Comparison of ENCODE assay signal across 7 mouse cellular contexts in genomic region chr11:103325172-103325571, GRCm38 (mm10). TPM values are rescaled to one million over a fixed set of nuclear protein-coding genes. Genes with fewer than 3 reads are reported as not detected.
DNase-seq lines count a peak whose midpoint lies in the region; ATAC-seq and TF ChIP-seq lines count a peak whose summit lies in the region.

No protein-coding gene starts in this region.

- no peaks in the 10 kb centered on the region for H3K79me2 ChIP-seq in CH12.LX (replicated peaks; ENCODE audit: control insufficient read depth, extremely low read depth, insufficient read depth, poor library complexity, severe bottlenecking)

- no peak for ATAC-seq in kidney, postnatal 0 days (replicated peaks; ENCODE audit: low FRiP score, low read depth)
- peak; percentile 40; the same call in 1 of the 2 replicates for ATAC-seq in lung, embryonic 15.5 days (ENCODE audit: borderline replicate concordance, extremely low read depth, low FRiP score, low TSS enrichment)

- peak; percentile 79 to 98 for TF ChIP-seq CTCF in CH12.LX (conservative IDR thresholded peaks at IDR 0.05 in 1 of 2, IDR thresholded peaks at IDR 0.05 in 1 of 2; ENCODE audit: low read depth in 2 of 2, low read length in 2 of 2)
- peak; percentile 84 for TF ChIP-seq CTCF in cortical plate, adult 2 months (IDR thresholded peaks at IDR 0.05; ENCODE audit: extremely low read depth, insufficient read depth, low read length)
- peak; percentile 89 for TF ChIP-seq CTCF in kidney, postnatal 0 days (IDR thresholded peaks at IDR 0.05; ENCODE audit: low read depth)

- H3K4me2 ChIP-seq in CH12.LX (ENCODE audit: insufficient read depth, low read depth, poor library complexity, severe bottlenecking): no peak overlapping the region
- H3K4me2 ChIP-seq in kidney, postnatal 0 days (ENCODE audit: low read length): no peak overlapping the region
- no peak overlapping the region for H3K4me2 ChIP-seq in lung, embryonic 15.5 days

- in situ Hi-C loops in CH12.LX (cut with MboI; ENCODE audit: low pct_ligation_motif_present, low pct_unique_long_range_greater_than_20kb, low sequenced_read_pairs): loop anchor here (5.0 kb wide), 1 partner anchor 223 kb away; the partner anchor contains the start of genes Acbd4 and Plcd3

- TF ChIP-seq RAD21 in CH12.LX (IDR thresholded peaks at IDR 0.05; ENCODE audit: low read depth, low read length): peak; percentile 96

- dilution Hi-C loops in CH12.LX (cut with MboI; ENCODE audit: extremely low pct_ligation_motif_present, extremely low pct_unique_long_range_greater_than_20kb, low sequenced_read_pairs): no loop called here

- H3K9me3 ChIP-seq in CH12.LX (replicated peaks; ENCODE audit: low read length): no peaks in the 10 kb centered on the region
- no peaks in the 10 kb centered on the region for H3K9me3 ChIP-seq in kidney, postnatal 0 days (replicated peaks; ENCODE audit: low read length)
- H3K9me3 ChIP-seq in lung, embryonic 15.5 days: no peaks in the 10 kb centered on the region

- intact Hi-C loops in gastrocnemius, postnatal 36 days (cut with DNase I): loop anchor here (5.0 to 10.0 kb wide), 2 partner anchors 138 to 220 kb away; partner anchors contain the start of genes Acbd4 and Plcd3

- no peak overlapping the region for H3K27ac ChIP-seq in CH12.LX (ENCODE audit: insufficient read depth, low read depth)
- H3K27ac ChIP-seq in cortical plate, adult 2 months (ENCODE audit: insufficient read depth, low read length): no peak overlapping the region
- H3K27ac ChIP-seq in kidney, postnatal 0 days: no peak overlapping the region
- no peak overlapping the region for H3K27ac ChIP-seq in lung, embryonic 15.5 days

- peak; percentile 86 for DNase-seq in CH12.LX (ENCODE audit: extremely low read depth)
- DNase-seq in T-cell, adult 2 months (ENCODE audit: low spot score): peak; percentile 42
- peak; percentile 69 to 70 for DNase-seq in gastrocnemius, postnatal 36 days
- DNase-seq in kidney, postnatal 0 days (ENCODE audit: low spot score): peak; percentile 89
- peak; percentile 68 to 82 for DNase-seq in right cerebral cortex, postnatal 10 days (ENCODE audit: low spot score in 2 of 2)

- no peak overlapping the region for H3K9ac ChIP-seq in CH12.LX (ENCODE audit: insufficient read depth, low read depth)
- no peak overlapping the region for H3K9ac ChIP-seq in kidney, postnatal 0 days (ENCODE audit: low read depth, low read length)
- no peak overlapping the region for H3K9ac ChIP-seq in lung, embryonic 15.5 days

- peaks cover 4 to 18% of the 10 kb centered on the region in 2 experiments for H3K4me1 ChIP-seq in CH12.LX (ENCODE audit: control insufficient read depth in 1 of 2, insufficient read depth in 2 of 2)
- no peaks in the 10 kb centered on the region for H3K4me1 ChIP-seq in cortical plate, adult 2 months (ENCODE audit: control insufficient read depth, insufficient read depth, low read length)
- H3K4me1 ChIP-seq in kidney, postnatal 0 days (replicated peaks; ENCODE audit: insufficient read depth, low read length): no peaks in the 10 kb centered on the region
- peaks cover 10% of the 10 kb centered on the region; the same call in 1 of the 2 replicates for H3K4me1 ChIP-seq in lung, embryonic 15.5 days

- no peak for TF ChIP-seq EP300 in CH12.LX (IDR thresholded peaks at IDR 0.05; ENCODE audit: low read length)

- peaks cover 0 to 11% of the 10 kb centered on the region in 2 experiments for H3K36me3 ChIP-seq in CH12.LX (replicated peaks in 1 of 2; ENCODE audit: control insufficient read depth in 1 of 2, insufficient read depth in 1 of 2, low read length in 1 of 2)
- no peaks in the 10 kb centered on the region for H3K36me3 ChIP-seq in kidney, postnatal 0 days (ENCODE audit: insufficient read depth, low read length)
- H3K36me3 ChIP-seq in lung, embryonic 15.5 days: no peaks in the 10 kb centered on the region

- H3K4me3 ChIP-seq in CH12.LX (replicated peaks in 1 of 3; ENCODE audit: low read depth in 2 of 3, low read length in 2 of 3, poor library complexity in 1 of 3): no peak overlapping the region
- no peak overlapping the region for H3K4me3 ChIP-seq in cortical plate, adult 2 months (ENCODE audit: insufficient read depth, low read length)
- H3K4me3 ChIP-seq in kidney, postnatal 0 days (replicated peaks; ENCODE audit: low read depth, low read length): no peak overlapping the region
- no peak overlapping the region for H3K4me3 ChIP-seq in lung, embryonic 15.5 days

- no peak for TF ChIP-seq POLR2A in CH12.LX (IDR thresholded peaks at IDR 0.05; ENCODE audit: low read depth, low read length)
- no peak for TF ChIP-seq POLR2A in cortical plate, adult 2 months (IDR thresholded peaks at IDR 0.05; ENCODE audit: extremely low read depth, insufficient read depth, low read length)

- WGBS in kidney, postnatal 0 days: 9% methylated on average over 8 of the region's 8 CpGs
- whole genome bisulfite sequencing in lung, embryonic 15.5 days: 6% methylated on average over 8 of the region's 8 CpGs

- no peaks in the 10 kb centered on the region for H3K27me3 ChIP-seq in CH12.LX (replicated peaks)
- H3K27me3 ChIP-seq in kidney, postnatal 0 days (ENCODE audit: insufficient read depth, low read length): no peaks in the 10 kb centered on the region
- H3K27me3 ChIP-seq in lung, embryonic 15.5 days: peaks cover 6% of the 10 kb centered on the region; the same call in 1 of the 2 replicates

TF ChIP-seq in CH12.LX, 34 proteins besides CTCF, POLR2A, EP300 and RAD21:
- TF ChIP-seq SMC3 (IDR thresholded peaks at IDR 0.05; ENCODE audit: low read depth, low read length) (peak; percentile 98), HCFC1 (IDR thresholded peaks at IDR 0.05; ENCODE audit: low read depth, low read length) (no peak), ZC3H11A (IDR thresholded peaks at IDR 0.05; ENCODE audit: low read depth, low read length) (peak; percentile 96)

RNA-seq across cellular contexts. Expression of gene Arhgap27, which starts 38.3 kb away (rescaled TPM):
- 24.4 and 26.1 TPM in 2 replicates for total RNA-seq in CH12.LX (2012; rRNA removed)
- total RNA-seq in CH12.LX (2014; rRNA removed): 11.4 and 11.8 TPM in 2 replicates
- 26.7 and 30.9 TPM in 2 replicates for polyA plus RNA-seq in CH12.LX (2012; ENCODE audit: insufficient read length, low read depth)
- polyA plus RNA-seq in cortical plate, adult 2 months (2012; rRNA removed): 11.8 and 13.2 TPM in 2 replicates
- 1 to 10 TPM; 4.6 to 4.8 TPM for total RNA-seq in gastrocnemius, postnatal 36 days (2021)
- 15.9 and 16.6 TPM in 2 replicates for polyA plus RNA-seq in kidney, postnatal 0 days (2015; fragmentation: Nextera tagmentation; extraction: Ambion mirVana)
- 17.0 and 17.3 TPM in 2 replicates for polyA plus RNA-seq in lung, embryonic 15.5 days (2015; fragmentation: Nextera tagmentation; extraction: Ambion mirVana)

RNA-seq across cellular contexts. Expression of gene Map3k14, which starts 57.9 kb away (rescaled TPM):
- total RNA-seq in CH12.LX (2012; rRNA removed): 9.9 TPM in 2 replicates
- 4.2 and 4.5 TPM in 2 replicates for total RNA-seq in CH12.LX (2014; rRNA removed)
- polyA plus RNA-seq in CH12.LX (2012; ENCODE audit: insufficient read length, low read depth): 9.0 and 11.2 TPM in 2 replicates
- 2.8 and 3.4 TPM in 2 replicates for polyA plus RNA-seq in cortical plate, adult 2 months (2012; rRNA removed)
- 1 to 10 TPM; 1.9 to 2.6 TPM for total RNA-seq in gastrocnemius, postnatal 36 days (2021)
- 3.2 and 3.8 TPM in 2 replicates for polyA plus RNA-seq in kidney, postnatal 0 days (2015; fragmentation: Nextera tagmentation; extraction: Ambion mirVana)
- 2.8 and 3.5 TPM in 2 replicates for polyA plus RNA-seq in lung, embryonic 15.5 days (2015; fragmentation: Nextera tagmentation; extraction: Ambion mirVana)
